Mouse (Mus musculus): ENCODE data around the gene Sh2d3c. TPM values are rescaled to one million over a fixed set of nuclear protein-coding genes. Genes with fewer than 3 reads are reported as not detected.

Sh2d3c gene
- polyA plus RNA-seq, 1 experiment from 2014 or later = 41.8 TPM

- 73% methylated on average over 7 of the region's 7 CpGs for WGBS
- H3K4me2 ChIP-seq (replicated peaks) = 0 out of 2 replicates have a peak overlapping the region, but pooled peaks have one; percentile 63
- no peak for ATAC-seq (ENCODE audit: low FRiP score, low read depth)
These were observed 29.3 kb downstream of the Sh2d3c start for GRCm38 (mm10) chr2:32750199-32750598.

GRCm38 (mm10) chr2:32750887-32751664 is 30.2 kb downstream of the Sh2d3c start:
- H3K9ac ChIP-seq = peak overlapping the region; percentile 55
- H3K4me3 ChIP-seq = peak overlapping the region; percentile 30
- H3K9me3 ChIP-seq = no peaks in the 10 kb centered on the region
- H3K27me3 ChIP-seq (replicated peaks) = no peaks in the 10 kb centered on the region
- peak overlapping the region; percentile 63 for H3K4me2 ChIP-seq (replicated peaks)
- peak; percentile 82 for ATAC-seq (ENCODE audit: low FRiP score, low read depth)
- H3K4me1 ChIP-seq = peaks cover 25% of the 10 kb centered on the region
- WGBS = 7% methylated on average over 31 of the region's 31 CpGs
- H3K36me3 ChIP-seq = peaks cover 57% of the 10 kb centered on the region
- H3K27ac ChIP-seq = peak overlapping the region; percentile 62

More at GRCm38 (mm10) chr2:32750199-32750598, 29.3 kb downstream of the Sh2d3c start:
- Histone ChIP-seq H3K27me3 (replicated peaks) (no peaks in the 10 kb centered on the region), H3K9ac (no peak overlapping the region), H3K36me3 (peaks cover 65% of the 10 kb centered on the region), H3K9me3 (no peaks in the 10 kb centered on the region), H3K27ac (no peak overlapping the region), H3K4me3 (no peak overlapping the region), H3K4me1 (peaks cover 25% of the 10 kb centered on the region)

- Histone ChIP-seq H3K4me2 (replicated peaks) (peak overlapping the region; percentile 63), H3K9ac (peak overlapping the region; percentile 55), H3K27ac (peak overlapping the region; percentile 62), H3K4me1 (peaks cover 25% of the 10 kb centered on the region), H3K27me3 (replicated peaks) (no peaks in the 10 kb centered on the region), H3K9me3 (no peaks in the 10 kb centered on the region), H3K36me3 (peaks cover 51% of the 10 kb centered on the region), H3K4me3 (peak overlapping the region; percentile 30)
- 24% methylated on average over 8 of the region's 10 CpGs for WGBS
- no peak for ATAC-seq (ENCODE audit: low FRiP score, low read depth)
These were observed 30.8 kb downstream of the Sh2d3c start for GRCm38 (mm10) chr2:32751665-32752033.

DNA sequence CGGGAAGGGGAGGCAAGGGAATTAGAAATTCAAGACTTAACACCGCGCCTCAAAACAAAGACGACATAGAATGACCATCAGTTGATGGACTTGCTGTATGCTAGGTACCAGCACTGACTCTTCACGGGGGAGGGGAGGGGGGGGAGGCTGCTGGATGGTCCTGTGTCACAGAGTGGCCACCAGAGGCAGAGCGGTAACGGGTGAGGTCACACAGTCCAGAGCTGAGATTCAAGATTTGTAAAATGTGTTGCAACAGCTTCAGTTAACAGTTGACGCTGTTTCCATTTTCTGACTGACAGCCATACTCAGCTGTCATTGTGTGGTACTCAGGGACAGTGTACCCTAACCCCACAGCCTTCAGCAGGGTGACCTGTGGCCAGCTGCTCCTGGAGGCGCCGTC is 31.3 kb downstream of the Sh2d3c start:
- no peaks in the 10 kb centered on the region for H3K9me3 ChIP-seq
- H3K36me3 ChIP-seq = peaks cover 46% of the 10 kb centered on the region
- H3K27me3 ChIP-seq (replicated peaks) = no peaks in the 10 kb centered on the region
- no peak for ATAC-seq (ENCODE audit: low FRiP score, low read depth)
- 0 out of 2 replicates have a peak overlapping the region, but pooled peaks have one; percentile 55 for H3K9ac ChIP-seq
- 64% methylated on average over 10 of the region's 10 CpGs for WGBS
- H3K27ac ChIP-seq = no peak overlapping the region
- peak overlapping the region; percentile 63 for H3K4me2 ChIP-seq (replicated peaks)
- no peak overlapping the region for H3K4me3 ChIP-seq
- H3K4me1 ChIP-seq = peaks cover 25% of the 10 kb centered on the region

DNA sequence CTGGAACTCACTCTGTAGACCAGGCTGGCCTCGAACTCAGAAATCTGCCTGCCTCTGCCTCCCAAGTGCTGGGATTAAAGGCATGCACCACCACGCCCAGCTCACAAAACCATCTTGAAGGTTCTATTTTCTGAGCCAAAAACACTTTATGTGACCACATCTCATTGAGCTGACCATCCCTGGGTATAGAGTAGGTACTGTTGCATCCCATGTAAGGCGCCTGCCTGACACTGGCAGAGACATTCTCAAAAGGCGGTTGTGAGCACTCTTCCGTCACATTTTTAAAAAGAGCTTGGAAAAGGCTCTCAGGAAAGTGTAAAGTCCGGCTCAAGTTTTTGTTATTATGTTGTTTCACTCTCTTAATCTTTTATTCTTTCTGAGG is 35.8 kb downstream of the Sh2d3c start:
- peaks cover 9% of the 10 kb centered on the region for H3K4me1 ChIP-seq
- peaks cover 41% of the 10 kb centered on the region for H3K36me3 ChIP-seq
- 37% methylated on average over 6 of the region's 6 CpGs for WGBS
- H3K4me2 ChIP-seq (replicated peaks) = peak overlapping the region; percentile 10; the same call in 1 of the 2 replicates
- H3K27me3 ChIP-seq (replicated peaks) = no peaks in the 10 kb centered on the region
- no peak overlapping the region for H3K4me3 ChIP-seq
- H3K9ac ChIP-seq = no peak overlapping the region
- peak; percentile 34; the same call in 1 of the 2 replicates for ATAC-seq (ENCODE audit: low FRiP score, low read depth)
- no peaks in the 10 kb centered on the region for H3K9me3 ChIP-seq
- no peak overlapping the region for H3K27ac ChIP-seq

DNA sequence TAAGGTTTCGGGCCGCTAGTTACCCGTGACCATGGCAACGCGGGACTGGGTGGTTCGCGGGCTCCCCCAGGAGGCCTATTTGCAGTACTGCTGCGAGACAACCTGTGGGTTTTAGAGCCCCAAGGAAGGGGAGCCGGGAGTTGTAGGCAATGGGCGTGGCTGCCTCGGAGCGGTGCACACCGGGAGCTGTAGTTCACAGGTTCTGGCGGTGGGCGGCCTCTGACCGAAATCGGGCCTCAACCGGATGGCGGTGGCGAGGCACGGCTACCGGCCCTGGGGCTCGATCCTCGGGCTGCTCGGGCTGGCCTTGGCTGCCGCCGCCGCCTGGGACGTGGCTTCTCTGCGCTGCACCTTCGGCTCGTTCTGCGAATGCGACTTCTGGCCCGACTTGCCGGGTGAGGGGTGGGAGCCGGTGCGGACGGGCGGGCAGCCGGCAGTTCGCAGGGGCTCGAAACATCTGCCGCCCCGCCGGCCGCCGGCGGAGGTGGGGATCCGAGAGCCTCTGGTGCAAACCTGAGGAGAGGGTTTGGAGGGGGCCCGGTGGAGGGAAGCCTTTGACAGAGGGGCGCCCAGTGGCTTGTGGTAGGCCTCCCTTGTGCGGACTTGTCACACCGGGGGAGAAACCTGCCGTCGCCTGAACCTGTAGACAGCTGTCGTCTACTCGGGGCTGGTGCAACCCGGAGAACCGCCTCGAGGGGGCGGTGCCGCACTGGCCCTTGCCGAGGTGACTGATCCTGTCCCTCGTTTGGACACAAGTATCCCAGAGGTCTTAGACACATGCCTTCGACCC is 36.4 kb downstream of the Sh2d3c start, which contains the start of gene Tor2a:
Gene Tor2a, plus strand, starts transcription at position 179 of the 790 bp plus-strand sequence.
- H3K9ac ChIP-seq = peak within 1 kb of the TSS; percentile 90
- H3K9me3 ChIP-seq = no peaks in the 10 kb centered on the region
- H3K4me1 ChIP-seq = peaks cover 4% of the 10 kb centered on the region
- H3K27me3 ChIP-seq (replicated peaks) = no peaks in the 10 kb centered on the region
- peak within 1 kb of the TSS; percentile 69 for H3K4me3 ChIP-seq
- peaks cover 46% of the 10 kb centered on the region for H3K36me3 ChIP-seq
- H3K27ac ChIP-seq = peak within 1 kb of the TSS; percentile 74
- ATAC-seq (ENCODE audit: low FRiP score, low read depth) = peak; percentile 94
- peak within 1 kb of the TSS; percentile 61 for H3K4me2 ChIP-seq (replicated peaks)
- WGBS = under 1% methylated on average over 66 of the region's 66 CpGs

DNA sequence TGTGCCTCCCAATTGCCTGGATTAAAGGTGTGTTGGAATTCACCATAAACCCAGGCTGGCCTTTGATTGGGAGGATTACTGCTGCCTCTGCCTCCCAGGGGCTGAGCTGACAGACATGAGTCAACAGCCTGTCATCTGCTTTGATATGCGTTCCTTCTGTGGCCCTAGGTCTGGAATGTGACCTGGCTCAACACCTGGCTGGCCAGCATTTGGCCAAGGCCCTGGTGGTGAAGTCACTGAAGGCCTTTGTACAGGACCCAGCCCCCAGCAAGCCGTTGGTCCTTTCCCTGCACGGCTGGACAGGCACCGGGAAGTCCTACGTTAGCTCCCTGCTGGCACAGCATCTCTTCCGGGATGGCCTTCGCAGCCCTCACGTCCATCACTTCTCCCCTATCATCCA is 37.6 kb downstream of the Sh2d3c start:
- Histone ChIP-seq H3K4me1 (no peaks in the 10 kb centered on the region), H3K27ac (no peak overlapping the region), H3K4me3 (no peak overlapping the region), H3K27me3 (replicated peaks) (no peaks in the 10 kb centered on the region), H3K4me2 (replicated peaks) (no peak overlapping the region), H3K9ac (no peak overlapping the region), H3K9me3 (no peaks in the 10 kb centered on the region), H3K36me3 (peaks cover 45% of the 10 kb centered on the region)
- no peak for ATAC-seq (ENCODE audit: low FRiP score, low read depth)
- WGBS = 86% methylated on average over 8 of the region's 8 CpGs

DNA sequence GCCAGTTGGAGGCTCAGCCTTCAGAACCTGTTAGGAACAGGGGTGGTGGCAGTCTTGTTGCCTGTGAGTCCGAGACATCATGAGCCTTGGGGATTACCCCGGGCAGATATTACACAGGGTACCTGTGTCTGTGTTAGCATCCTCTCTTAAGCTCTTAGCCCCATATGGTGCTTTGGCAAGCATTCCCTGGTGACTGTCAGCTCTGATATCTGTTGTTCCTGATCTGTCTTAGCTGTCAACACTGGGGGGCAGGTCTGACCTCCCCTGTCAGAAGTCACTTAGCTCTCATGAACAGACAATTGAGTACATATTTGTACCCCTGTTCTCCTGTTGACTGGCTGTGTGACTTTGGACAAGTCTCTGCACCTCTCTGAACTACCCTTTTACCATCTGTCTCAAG is 38.1 kb downstream of the Sh2d3c start:
- WGBS = 92% methylated on average over 2 of the region's 2 CpGs
- ATAC-seq (ENCODE audit: low FRiP score, low read depth) = no peak

GRCm38 (mm10) chr2:32761361-32761760 is 40.5 kb downstream of the Sh2d3c start:
- Histone ChIP-seq H3K4me2 (replicated peaks) (no peak overlapping the region), H3K36me3 (peaks cover 30% of the 10 kb centered on the region), H3K9ac (no peak overlapping the region), H3K9me3 (no peaks in the 10 kb centered on the region), H3K27me3 (replicated peaks) (no peaks in the 10 kb centered on the region), H3K4me3 (no peak overlapping the region), H3K27ac (no peak overlapping the region), H3K4me1 (no peaks in the 10 kb centered on the region)
- ATAC-seq (ENCODE audit: low FRiP score, low read depth) = no peak
- 88% methylated on average over 14 of the region's 14 CpGs for WGBS

More for the DNA sequence above, 38.1 kb downstream of the Sh2d3c start:
- no peak overlapping the region for H3K27ac ChIP-seq
- peaks cover 43% of the 10 kb centered on the region for H3K36me3 ChIP-seq
- H3K4me1 ChIP-seq = no peaks in the 10 kb centered on the region
- 0 out of 2 replicates have a peak overlapping the region, but pooled peaks have one; percentile 1 for H3K9ac ChIP-seq
- no peak overlapping the region for H3K4me2 ChIP-seq (replicated peaks)
- H3K4me3 ChIP-seq = no peak overlapping the region
- no peaks in the 10 kb centered on the region for H3K9me3 ChIP-seq
- no peaks in the 10 kb centered on the region for H3K27me3 ChIP-seq (replicated peaks)

DNA sequence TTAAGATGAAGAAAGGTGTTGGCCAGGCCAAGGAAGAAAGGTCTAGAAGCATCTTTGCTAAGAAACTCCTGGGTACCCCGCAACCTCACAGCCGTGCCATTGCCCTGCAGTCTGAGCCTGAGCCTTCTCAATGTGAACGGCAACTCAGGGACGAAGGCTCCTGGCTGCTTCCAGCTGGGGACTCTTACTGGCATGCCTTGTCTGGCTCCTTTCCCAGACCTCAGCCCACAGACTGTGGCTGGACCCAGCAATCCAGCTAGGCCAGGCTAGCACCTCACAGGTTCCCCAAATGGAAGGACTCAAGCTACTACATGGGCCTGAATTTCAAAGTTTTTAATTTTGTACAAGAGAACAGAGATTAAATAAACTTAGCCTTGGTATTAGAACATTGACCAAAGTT is 41.0 kb downstream of the Sh2d3c start:
- Histone ChIP-seq H3K36me3 (peaks cover 30% of the 10 kb centered on the region), H3K9me3 (no peaks in the 10 kb centered on the region), H3K9ac (no peak overlapping the region), H3K4me2 (replicated peaks) (no peak overlapping the region), H3K27ac (no peak overlapping the region), H3K4me1 (0 out of 2 replicates have a peak, but pooled peaks cover 2% of the 10 kb centered on the region), H3K4me3 (no peak overlapping the region), H3K27me3 (replicated peaks) (no peaks in the 10 kb centered on the region)
- no peak for ATAC-seq (ENCODE audit: low FRiP score, low read depth)
- WGBS = 93% methylated on average over 4 of the region's 4 CpGs

DNA sequence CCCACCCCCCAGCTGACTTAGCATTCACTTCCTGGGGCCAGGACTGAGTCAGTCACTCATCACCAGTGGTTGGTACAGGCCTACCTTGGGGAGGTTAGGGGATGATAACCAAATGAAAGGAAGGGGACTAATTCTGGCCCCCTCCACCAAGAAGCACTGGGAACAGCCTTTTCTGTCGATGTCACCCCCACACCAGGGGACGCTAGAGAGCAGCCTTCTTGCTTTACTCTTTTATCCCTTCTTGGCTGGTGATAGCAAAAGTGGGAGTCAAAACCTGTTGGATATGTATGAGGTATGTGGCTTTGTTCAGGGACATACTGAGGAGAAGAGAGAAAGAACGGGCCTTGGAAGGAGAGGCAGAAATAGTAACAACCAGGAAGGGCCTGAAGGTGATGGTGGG is 42.5 kb downstream of the Sh2d3c start:
- no peak overlapping the region for H3K4me3 ChIP-seq
- 0 out of 2 replicates have a peak, but pooled peaks cover 6% of the 10 kb centered on the region for H3K4me1 ChIP-seq
- peaks cover 30% of the 10 kb centered on the region for H3K36me3 ChIP-seq
- H3K27me3 ChIP-seq (replicated peaks) = no peaks in the 10 kb centered on the region
- ATAC-seq (ENCODE audit: low FRiP score, low read depth) = no peak
- WGBS = 84% methylated on average over 3 of the region's 3 CpGs
- H3K4me2 ChIP-seq (replicated peaks) = no peak overlapping the region
- H3K9ac ChIP-seq = no peak overlapping the region
- H3K9me3 ChIP-seq = no peaks in the 10 kb centered on the region
- H3K27ac ChIP-seq = no peak overlapping the region

- Histone ChIP-seq H3K36me3 (peaks cover 11% of the 10 kb centered on the region), H3K4me3 (no peak overlapping the region), H3K4me1 (0 out of 2 replicates have a peak, but pooled peaks cover 10% of the 10 kb centered on the region), H3K27me3 (replicated peaks) (no peaks in the 10 kb centered on the region), H3K9me3 (no peaks in the 10 kb centered on the region), H3K4me2 (replicated peaks) (no peak overlapping the region), H3K9ac (no peak overlapping the region), H3K27ac (no peak overlapping the region)
- ATAC-seq (ENCODE audit: low FRiP score, low read depth) = no peak
- whole genome bisulfite sequencing = 73% methylated on average over 12 of the region's 12 CpGs
These were observed 46.4 kb downstream of the Sh2d3c start for GRCm38 (mm10) chr2:32767241-32767640.

Measured in neural tube, embryonic 12.5 days (tissue).